In the genomic region with DNA sequence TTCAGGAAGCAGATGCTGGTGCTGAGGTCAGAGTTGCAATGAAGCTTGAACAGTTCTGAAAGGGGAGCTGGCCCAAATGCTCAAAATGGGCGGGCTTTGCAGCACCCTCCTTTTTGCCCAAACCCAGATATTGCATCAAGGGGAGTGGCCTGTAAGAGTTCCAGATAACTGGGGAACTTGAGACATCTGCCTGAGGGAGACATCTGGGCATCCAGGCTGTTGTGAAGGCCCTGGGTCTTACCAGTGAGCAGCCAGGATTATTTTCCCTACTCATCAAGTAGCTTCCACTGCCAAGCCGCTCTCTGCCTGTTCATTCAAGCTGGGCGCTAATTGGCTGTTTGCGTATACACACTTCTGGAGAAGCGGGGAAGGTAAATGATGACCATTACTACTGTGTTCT, we compare ENCODE assay signal across 15 mouse cellular contexts. TPM values are rescaled to one million over a fixed set of nuclear protein-coding genes. Genes with fewer than 3 reads are reported as not detected.
DNase-seq lines count a peak whose midpoint lies in the region; ATAC-seq and TF ChIP-seq lines count a peak whose summit lies in the region.
"Had no signal": no experiment of that assay in that cellular context is flagged by ENCODE, and none has a peak within 500 bp of the region (broad histone marks: within the 10 kb centered on the region; RNA-seq: fewer than 3 reads in every experiment).

A gene (minus strand): TSS at position 358 of the 400 bp plus-strand sequence.

- no peak for TF ChIP-seq RAD21 in MEL (IDR thresholded peaks at IDR 0.05; ENCODE audit: low read depth, low read length)

- H3K79me2 ChIP-seq in MEL (ENCODE audit: control insufficient read depth, insufficient read depth, low read length, poor library complexity) = no peaks in the 10 kb centered on the region

- DNase-seq in gastrocnemius, postnatal 25 days = peak; percentile 47
- DNase-seq in gastrocnemius, postnatal 4 days (ENCODE audit: low spot score in 2 of 2) = no peak
- peak; percentile 9 for DNase-seq in MEL (ENCODE audit: low read depth, low spot score)
- DNase-seq in layer of hippocampus, postnatal 36 days = no peak
- DNase-seq in adrenal gland, postnatal 36 days = no peak
- DNase-seq: cerebellum, adult 9-10 months; kidney, postnatal 36 days; lung, postnatal 36 days had no signal

- H3K4me3 ChIP-seq in MEL (ENCODE audit: control insufficient read depth in 1 of 2, insufficient read depth in 1 of 2, low read depth in 2 of 2, low read length in 2 of 2) = no peak within 1 kb of the TSS
- H3K4me3 ChIP-seq in brown adipose tissue, adult 24 weeks (ENCODE audit: insufficient read depth, low read depth, low read length) = no peak within 1 kb of the TSS
- H3K4me3 ChIP-seq: heart, embryonic 10.5 days; liver, embryonic 15.5 days; neural tube, embryonic 13.5 days had no signal

- TF ChIP-seq POLR2A in MEL (IDR thresholded peaks at IDR 0.05; ENCODE audit: control insufficient read depth in 1 of 2, insufficient read depth in 1 of 2, low read depth in 1 of 2, low read length in 2 of 2, poor library complexity in 1 of 2) = no peak

- no peaks in the 10 kb centered on the region for H3K9me3 ChIP-seq in MEL (replicated peaks; ENCODE audit: insufficient read depth, low read length)
- H3K9me3 ChIP-seq: heart, embryonic 10.5 days; liver, embryonic 15.5 days; neural tube, embryonic 13.5 days had no signal

- no peak for TF ChIP-seq EP300 in MEL (IDR thresholded peaks at IDR 0.05; ENCODE audit: low read depth in 1 of 2, low read length in 2 of 2)

- TF ChIP-seq CTCF in MEL (IDR thresholded peaks at IDR 0.05 in 2 of 3, conservative IDR thresholded peaks at IDR 0.05 in 1 of 3; ENCODE audit: control insufficient read depth in 1 of 3, insufficient read depth in 1 of 3, low read depth in 2 of 3, low read length in 3 of 3, poor library complexity in 1 of 3, severe bottlenecking in 1 of 3) = no peak

- peak; percentile 71 for ATAC-seq in megakaryocyte-erythroid progenitor cell, adult 5-6 weeks (replicated peaks; ENCODE audit: low FRiP score, low TSS enrichment, poor library complexity, severe bottlenecking)
- ATAC-seq: CD4-positive, CD25-positive, alpha-beta regulatory T cell, adult 4 months; Patski had no signal

- H3K27ac ChIP-seq in MEL (ENCODE audit: control insufficient read depth, low read depth, low read length) = no peak within 1 kb of the TSS
- peak within 1 kb of the TSS; percentile 56; the same call in 1 of the 2 replicates for H3K27ac ChIP-seq in brown adipose tissue, adult 24 weeks (replicated peaks; ENCODE audit: low read depth, low read length)
- H3K27ac ChIP-seq: heart, embryonic 10.5 days; liver, embryonic 15.5 days; neural tube, embryonic 13.5 days had no signal

- no peaks in the 10 kb centered on the region for H3K4me1 ChIP-seq in MEL (ENCODE audit: control insufficient read depth in 1 of 2, insufficient read depth in 2 of 2, low read length in 2 of 2)
- peaks cover 24% of the 10 kb centered on the region for H3K4me1 ChIP-seq in brown adipose tissue, adult 24 weeks (ENCODE audit: control insufficient read depth, insufficient read depth, insufficient read length, low read length)
- H3K4me1 ChIP-seq: neural tube, embryonic 13.5 days had no signal

- no peak within 1 kb of the TSS for H3K9ac ChIP-seq in MEL (ENCODE audit: control insufficient read depth, low read depth, low read length, poor library complexity, severe bottlenecking)
- H3K9ac ChIP-seq: liver, embryonic 15.5 days; neural tube, embryonic 13.5 days had no signal

- H3K36me3 ChIP-seq in MEL (ENCODE audit: control insufficient read depth in 1 of 2, insufficient read depth in 2 of 2, low read length in 2 of 2) = no peaks in the 10 kb centered on the region
- H3K36me3 ChIP-seq: liver, embryonic 15.5 days; neural tube, embryonic 13.5 days had no signal

- no peaks in the 10 kb centered on the region for H3K27me3 ChIP-seq in MEL (ENCODE audit: control insufficient read depth in 1 of 2, insufficient read depth in 2 of 2, low read length in 2 of 2)
- H3K27me3 ChIP-seq: liver, embryonic 15.5 days; neural tube, embryonic 13.5 days; Patski had no signal

TF ChIP-seq in MEL, 35 proteins besides CTCF, POLR2A, EP300 and RAD21:
- TF ChIP-seq ETS1 (IDR thresholded peaks at IDR 0.05; ENCODE audit: low read depth, low read length) = no peak

RNA-seq across cellular contexts. Expression of the gene that starts here (rescaled TPM):
- 1 to 10 TPM; 1.3 to 1.7 TPM for total RNA-seq in gastrocnemius, postnatal 25 days (2021)
- 1 to 10 TPM; 4.8 to 5.4 TPM for total RNA-seq in gastrocnemius, postnatal 4 days (2021)
- 0.50 and 0.65 TPM in 2 replicates for total RNA-seq in MEL (2012; rRNA removed)
- polyA plus RNA-seq in MEL (2012; ENCODE audit: insufficient read depth in 1 of 2, insufficient read length in 2 of 2, low read depth in 1 of 2, low replicate concordance in 2 of 2, missing spikeins in 1 of 2) = 1 to 10 TPM in 1 of 2 experiments, not detected in 1; 1.9 TPM
- polyA plus RNA-seq in brown adipose tissue, adult 24 weeks (2012; ENCODE audit: insufficient read depth, insufficient read length, missing spikeins) = 1.3 TPM in 1 of 2 replicates, not detected in the other
- 1.9 and 2.1 TPM in 2 replicates for total RNA-seq in megakaryocyte-erythroid progenitor cell, adult 5-6 weeks (2014; fragmentation: Nextera tagmentation)
- 0.65 and 2.0 TPM in 2 replicates for total RNA-seq in megakaryocyte-erythroid progenitor cell, adult 5-6 weeks (2017)
- total RNA-seq in layer of hippocampus, postnatal 36 days (2021) = 1 to 10 TPM; 4.4 to 6.3 TPM
- 1 to 10 TPM; 1.1 to 1.2 TPM for total RNA-seq in adrenal gland, postnatal 36 days (2021)

Comparison
In these comparisons a context has a peak if more than half of its experiments do, and no peak if none do; other contexts are left out.
1. DNase-seq: peak in gastrocnemius, postnatal 25 days (single experiment) and MEL (single experiment); none in gastrocnemius, postnatal 4 days (0 of 2), layer of hippocampus, postnatal 36 days (0 of 2) and adrenal gland, postnatal 36 days (0 of 2).